Mouse (Mus musculus): ENCODE measurements around the gene Myrfl.

Gene Myrfl

DNA sequence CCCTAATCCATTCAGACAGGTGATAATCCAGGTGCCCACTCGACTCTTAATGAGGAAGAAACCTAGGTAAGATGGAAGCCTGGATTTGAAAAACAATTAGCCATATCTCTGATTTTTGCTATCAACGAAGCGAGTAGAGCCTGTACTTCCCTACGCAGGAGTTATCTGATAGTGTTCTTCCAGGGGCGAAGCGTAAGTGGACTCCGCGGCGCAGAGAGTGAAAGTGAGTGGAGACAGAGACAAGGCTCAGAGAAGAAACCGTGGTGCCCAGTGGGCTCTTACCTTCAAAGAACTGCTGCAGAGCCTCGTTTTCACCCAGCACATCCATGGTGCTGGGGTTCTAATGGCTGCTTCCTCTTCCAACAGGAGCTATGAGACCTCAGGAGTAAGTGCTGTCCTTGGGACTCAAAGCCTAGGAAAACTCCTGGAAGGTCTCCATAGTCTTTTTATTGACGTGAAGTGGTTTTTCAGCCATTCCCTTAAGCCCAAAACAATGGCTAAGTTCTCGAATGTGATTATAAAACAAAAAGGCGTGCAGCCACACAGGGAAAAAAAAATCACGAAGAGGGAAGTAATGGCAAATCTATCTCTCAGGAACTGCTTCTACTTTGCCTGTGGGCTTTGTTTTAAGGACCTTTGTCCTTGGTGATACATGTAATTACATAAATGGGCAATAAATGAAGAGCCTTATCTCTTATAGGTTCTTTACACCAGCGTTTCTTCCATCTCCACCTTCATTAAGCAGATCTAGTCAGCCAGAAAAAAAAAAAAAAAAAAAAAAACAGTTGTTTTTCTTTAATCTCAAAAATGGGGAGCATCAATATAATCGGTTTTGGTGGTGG lies at the start of gene Myrfl:
Gene Myrfl (minus strand): TSS at position 584 of the 842 bp plus-strand sequence.
- no peak for DNase-seq (ENCODE audit: low read depth)

DNA sequence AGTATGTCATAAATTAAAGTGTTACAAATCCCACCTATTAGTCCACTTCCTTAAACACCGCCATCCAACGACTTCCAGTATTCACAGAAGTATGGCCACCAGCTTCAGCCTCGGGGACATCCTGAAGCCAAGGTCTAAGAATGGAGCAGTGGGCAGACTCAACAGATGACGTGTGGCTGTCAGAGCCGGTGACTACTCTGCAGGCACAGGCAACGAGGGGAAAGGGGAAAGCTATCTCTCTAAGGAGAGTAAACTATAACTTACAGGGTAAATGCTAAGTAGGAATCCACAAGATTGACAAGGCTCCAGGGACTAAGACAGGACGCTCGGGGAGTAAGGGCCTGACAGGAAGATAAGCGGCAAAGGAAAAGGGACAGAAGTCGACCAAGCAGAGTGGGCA lies 48.2 kb upstream of the Myrfl start:
- peak; percentile 12 for DNase-seq (ENCODE audit: low read depth)

DNA sequence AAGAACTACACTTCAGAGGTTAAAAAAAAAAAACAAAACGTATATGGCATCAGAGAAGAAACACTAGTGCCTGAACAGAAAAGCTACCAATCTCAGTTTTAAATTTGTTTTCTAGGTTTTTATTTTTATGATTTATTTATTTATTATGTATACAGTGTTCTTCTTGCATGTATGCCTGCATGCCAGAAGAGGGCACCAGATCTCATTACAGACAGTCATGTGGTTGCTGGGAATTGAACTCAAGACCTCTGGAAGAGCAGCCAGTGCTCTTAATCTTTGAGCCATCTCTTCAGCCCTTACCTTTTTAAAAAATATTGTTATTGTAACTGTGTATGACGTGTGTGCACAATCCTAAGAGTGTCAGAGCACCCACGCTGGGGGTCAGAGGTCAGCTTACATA lies 47.4 kb upstream of the Myrfl start:
- peak; percentile 43 for DNase-seq (ENCODE audit: low read depth)

DNA sequence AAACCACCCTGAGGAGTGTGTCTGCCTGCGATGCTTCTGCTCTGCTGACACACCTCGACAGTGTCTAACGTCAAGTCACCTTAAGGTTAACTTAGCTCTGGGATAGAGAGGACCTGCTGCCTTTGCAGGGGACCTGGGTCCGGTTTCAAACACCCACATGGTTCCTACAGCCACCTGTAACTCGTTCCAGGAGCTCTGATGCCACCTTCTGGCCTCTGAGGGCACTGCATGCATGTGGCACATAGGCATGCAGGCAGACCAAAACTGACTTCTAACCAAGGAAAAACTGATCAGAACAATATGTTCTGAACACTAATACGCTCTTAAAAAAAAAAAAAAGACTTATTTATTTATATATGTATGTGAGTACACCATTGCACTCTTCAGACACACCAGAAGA lies 46.3 kb upstream of the Myrfl start:
- peak; percentile 70 for DNase-seq (ENCODE audit: low read depth)

DNA sequence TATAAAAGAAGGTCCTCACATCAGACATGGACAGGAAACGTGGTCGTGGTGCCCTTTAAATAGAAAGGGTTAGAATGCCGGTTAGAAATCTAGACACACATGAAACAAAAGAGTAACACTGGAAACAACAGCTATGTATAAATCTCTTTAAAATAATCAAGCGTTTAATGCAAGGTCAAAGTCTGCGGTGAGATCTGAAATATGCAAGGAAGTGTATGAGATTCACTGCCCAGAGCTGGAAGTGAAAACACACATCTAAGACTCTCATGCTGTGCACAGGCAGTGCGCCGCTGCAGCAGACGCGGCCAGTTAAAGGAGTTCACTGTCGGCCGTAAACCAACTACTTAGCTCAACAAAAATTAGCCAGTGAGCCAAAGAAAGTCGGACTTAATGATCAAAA lies 38.3 kb upstream of the Myrfl start:
- DNase-seq (ENCODE audit: low read depth): peak; percentile 64

DNA sequence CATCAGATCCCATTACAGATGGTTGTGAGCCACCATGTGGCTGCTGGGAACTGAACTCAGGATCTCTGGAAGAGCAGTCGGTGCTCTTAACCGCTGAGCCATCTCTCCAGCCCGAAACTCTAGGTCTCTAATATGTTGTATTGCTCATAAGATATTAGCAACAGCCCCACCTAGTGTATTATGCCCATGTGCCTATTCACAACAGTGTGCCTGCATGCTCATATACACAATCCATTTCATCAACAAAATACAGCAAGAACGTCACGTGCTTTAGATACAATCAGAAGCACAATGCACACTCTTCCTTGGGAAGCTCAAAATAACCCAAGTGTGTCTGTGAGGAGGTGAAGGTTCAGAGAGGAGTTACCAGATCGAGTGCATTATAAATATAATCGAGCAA lies 37.1 kb upstream of the Myrfl start:
- DNase-seq (ENCODE audit: low read depth): peak; percentile 53

DNA sequence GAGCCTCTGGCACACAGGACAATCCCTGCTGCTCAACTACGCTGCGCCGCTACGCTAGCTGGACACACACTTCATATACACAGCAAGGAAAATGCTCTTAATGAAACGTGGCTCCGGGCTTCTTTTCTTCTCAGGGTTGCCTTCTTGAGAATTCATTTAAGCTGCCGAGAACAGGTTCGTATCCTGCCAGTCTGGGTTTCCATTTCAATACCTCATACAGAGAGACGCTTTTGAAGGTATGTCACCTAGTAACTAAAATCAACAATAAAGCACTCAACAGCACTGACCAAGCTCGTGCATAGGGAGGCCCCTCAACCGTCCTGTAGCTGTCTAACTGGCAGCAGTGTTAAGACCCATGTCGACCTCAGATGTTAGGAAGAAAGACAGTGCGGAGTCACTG lies 35.7 kb upstream of the Myrfl start:
- peak; percentile 57 for DNase-seq (ENCODE audit: low read depth)

DNA sequence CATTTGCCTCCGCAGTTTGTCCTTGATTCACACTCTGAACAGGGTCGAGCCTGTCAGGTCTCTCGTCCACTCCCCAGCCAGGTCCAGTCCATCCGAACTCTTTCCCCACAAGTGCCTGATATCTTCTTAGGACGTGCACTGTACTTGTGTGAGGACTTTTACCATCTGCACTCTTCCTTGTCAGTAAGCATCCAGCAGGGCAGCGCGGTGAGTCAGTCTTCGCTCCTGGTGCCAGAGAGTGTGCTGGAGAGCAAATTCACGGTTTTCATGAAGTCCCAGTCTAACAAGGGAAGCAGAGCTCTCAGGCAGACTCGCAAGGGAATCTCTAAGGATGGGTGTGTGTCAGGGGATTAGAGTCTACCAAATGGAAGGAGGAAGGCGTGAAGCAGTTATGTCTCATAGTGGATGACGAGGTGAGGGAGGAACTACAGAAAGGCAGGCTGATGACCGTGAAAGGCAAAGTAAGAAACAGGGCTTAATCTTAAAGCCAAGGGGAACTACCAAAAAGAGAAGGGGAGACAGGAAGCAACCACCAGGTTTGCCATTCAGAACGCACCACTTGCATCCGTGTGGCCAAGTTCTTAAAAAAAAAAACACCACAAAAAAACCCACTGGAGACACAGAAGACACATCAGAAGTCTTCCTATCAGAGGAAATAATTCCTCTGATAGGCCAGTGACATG lies 34.9 kb upstream of the Myrfl start:
- DNase-seq (ENCODE audit: low read depth): peak; percentile 69

DNA sequence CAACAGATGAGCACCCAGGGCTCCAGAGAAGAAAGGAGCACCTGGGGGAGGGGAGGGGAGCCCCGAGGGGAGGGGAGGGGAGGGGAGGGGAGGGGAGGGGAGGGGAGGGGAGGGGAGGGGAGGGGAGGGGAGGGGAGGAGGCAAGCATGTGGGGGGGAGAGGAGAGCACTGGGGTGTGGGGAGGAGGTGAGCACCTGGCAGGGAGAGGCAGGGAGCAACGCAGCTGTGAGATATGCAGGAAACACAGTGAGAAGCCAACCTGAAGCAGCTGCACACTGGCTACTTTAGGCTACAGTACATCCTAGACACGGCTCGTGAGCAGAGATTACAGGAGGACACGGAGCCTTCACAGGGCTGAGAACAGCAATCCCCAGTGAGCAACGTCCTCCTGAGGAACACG lies 34.2 kb upstream of the Myrfl start:
- DNase-seq (ENCODE audit: low read depth): peak; percentile 73

DNA sequence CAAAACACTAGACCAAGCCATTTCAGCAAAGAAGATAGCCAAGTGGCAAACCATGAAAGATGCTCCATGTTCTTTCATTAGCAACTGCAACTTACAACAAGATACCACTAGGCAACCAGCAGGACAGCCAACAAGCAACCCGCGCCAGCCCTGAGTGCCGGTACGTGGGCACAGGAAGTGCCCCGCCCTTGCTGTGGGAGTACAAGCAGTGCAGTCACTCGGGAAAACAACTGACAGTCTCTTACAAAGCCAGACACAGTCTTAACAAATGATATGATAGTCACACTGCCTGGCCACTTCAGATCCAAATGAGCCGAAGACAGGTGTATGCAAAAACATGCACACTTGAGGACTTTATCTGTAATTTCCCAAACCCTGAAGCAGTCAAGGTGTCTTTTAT lies 33.8 kb upstream of the Myrfl start:
- peak; percentile 86 for DNase-seq (ENCODE audit: low read depth)

DNA sequence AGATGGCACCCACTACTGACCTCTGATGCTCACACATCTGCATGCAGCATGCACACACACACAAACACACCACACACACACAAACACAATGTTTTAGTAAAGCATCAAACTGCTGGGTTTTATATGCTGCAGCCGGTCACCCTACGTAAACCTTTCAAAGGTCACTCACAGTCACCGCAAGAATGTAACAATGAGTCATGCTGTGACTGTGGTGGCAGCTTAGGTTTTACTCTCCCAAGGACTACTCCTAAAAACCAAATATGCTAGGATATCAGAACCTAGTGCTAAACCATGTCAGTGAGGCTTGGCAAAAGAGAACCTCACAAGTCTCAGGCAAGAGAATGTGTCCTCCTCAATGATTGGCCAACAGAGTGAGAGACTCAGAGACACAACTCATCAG lies 32.1 kb upstream of the Myrfl start:
- no peak for DNase-seq (ENCODE audit: low read depth)

DNA sequence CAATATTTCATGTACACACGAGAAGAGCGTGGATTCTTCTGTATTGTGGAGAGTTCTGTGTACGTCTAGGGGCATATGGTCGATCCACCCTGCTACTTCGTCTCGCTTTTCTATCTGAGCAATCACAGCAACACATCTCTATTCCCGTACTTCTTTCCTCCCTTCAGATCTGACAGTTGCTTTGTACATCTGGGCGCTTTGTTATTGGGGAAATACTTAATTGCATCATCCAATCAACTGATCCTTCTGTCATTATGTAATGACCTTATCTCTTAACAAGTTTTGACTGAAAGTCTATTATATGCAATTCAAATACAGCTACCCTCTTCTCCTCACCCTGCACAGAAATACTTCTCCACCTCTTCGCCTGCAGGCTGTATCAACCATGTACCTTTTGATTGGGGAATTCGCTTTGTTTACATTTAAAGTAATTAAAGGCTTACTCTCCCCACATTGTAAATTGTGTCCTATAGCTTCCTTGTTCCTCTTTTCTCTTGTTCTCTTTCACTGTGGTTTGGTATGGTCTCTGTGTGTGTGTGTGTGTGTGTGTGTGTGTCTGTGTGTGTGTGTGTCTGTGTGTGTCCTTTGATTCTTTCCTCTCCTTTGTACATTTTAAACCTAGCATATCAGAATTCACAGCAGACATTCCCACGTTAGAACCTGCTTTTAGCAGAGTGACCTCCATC lies 29.9 kb upstream of the Myrfl start:
- DNase-seq (ENCODE audit: low read depth): no peak

DNA sequence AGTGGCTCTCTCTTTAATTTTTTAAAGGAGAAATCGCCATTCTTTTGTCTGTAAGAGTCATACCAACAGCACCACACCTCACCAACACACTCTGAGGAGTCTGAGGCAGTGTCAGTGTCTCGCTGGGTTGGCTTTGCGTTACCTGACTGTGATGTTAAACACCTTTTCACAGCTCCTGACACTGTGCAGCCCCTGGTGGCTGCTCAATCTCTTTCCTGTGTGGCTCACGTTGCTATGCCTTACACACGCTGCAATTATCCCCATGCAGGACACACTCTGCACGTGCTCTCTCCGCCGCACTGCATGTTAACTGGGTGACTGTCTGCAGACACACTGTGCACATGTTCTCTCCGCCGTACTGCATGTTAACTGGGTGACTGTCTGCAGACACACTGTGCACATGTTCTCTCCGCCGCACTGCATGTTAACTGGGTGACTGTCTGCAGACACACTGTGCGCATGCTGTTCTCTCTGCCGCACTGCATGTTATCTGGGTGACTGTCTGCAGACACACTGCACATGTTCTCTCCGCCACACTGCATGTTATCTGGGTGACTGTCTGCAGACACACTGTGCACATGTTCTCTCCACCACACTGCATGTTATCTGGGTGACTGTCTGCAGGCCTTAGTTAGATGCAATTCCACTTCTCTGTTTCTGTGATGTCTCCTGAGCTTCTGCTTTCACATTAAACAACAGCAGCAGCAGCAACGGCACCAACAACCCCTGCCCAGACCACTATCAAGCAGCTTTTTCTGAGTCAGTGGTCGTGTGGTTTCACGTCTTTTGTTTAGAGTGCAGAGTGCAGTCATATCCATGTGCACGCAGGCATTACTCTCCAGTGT lies 27.2 kb upstream of the Myrfl start:
- DNase-seq (ENCODE audit: low read depth): peak; percentile 63

DNA sequence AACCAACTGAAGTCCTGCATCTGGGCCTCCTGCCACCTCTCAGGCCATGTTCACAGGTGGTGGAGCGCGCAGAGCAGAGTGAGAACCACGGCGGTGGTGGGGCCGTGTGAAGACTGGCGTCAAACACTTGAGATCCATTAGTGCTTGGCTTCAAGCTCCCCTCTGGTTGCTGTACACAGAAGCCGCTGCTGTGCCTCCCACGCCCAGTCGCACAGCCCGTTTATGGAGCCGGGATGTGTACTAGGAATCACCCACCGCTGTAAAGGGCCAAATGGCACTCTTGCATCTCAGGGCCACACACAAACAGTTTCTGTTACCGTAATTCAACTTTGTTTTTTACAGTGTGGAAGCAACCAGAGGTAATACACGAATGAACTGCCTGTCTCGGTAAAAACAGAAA lies 25.4 kb upstream of the Myrfl start:
- peak; percentile 42 for DNase-seq (ENCODE audit: low read depth)

DNA sequence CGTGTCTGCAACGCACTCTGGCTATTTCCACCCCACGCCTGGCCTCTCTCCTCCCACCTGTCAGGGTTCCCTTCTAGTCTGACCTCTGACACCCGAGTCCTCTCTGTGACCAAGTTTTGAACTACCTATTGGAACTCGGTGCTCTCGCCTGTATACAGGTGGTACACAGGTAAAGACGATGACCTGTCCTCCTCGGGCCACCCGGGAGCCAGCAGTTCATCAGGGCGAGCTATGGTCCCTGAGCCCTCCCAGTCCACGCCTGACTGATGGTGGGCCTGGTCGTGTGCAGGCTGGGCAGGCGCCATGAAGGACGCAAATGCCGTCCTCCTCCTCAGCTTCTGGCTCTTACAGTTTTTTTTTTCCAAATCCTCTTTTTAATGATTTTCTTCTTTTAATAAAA lies 24.7 kb upstream of the Myrfl start:
- no peak for DNase-seq (ENCODE audit: low read depth)

DNA sequence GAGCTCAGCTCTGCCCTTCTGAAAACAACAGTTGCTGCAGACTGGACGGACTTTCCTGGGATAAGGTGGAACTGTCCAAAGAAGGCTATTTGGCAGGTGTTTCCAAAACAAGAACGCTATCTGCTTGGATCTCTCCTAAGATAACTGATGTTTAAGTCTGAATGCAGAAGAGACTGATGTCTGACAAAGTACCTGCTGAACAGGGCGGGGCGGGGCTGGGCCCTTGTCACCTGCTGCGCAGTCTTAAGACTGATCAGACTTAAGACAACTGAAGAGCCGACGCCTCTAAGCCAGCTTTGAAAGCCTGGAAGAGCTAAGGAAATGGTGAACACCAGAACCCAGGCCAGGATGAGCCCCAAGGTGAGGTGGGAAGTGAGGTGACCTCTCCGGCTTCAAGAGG lies 23.9 kb upstream of the Myrfl start:
- peak; percentile 45 for DNase-seq (ENCODE audit: low read depth)

DNA sequence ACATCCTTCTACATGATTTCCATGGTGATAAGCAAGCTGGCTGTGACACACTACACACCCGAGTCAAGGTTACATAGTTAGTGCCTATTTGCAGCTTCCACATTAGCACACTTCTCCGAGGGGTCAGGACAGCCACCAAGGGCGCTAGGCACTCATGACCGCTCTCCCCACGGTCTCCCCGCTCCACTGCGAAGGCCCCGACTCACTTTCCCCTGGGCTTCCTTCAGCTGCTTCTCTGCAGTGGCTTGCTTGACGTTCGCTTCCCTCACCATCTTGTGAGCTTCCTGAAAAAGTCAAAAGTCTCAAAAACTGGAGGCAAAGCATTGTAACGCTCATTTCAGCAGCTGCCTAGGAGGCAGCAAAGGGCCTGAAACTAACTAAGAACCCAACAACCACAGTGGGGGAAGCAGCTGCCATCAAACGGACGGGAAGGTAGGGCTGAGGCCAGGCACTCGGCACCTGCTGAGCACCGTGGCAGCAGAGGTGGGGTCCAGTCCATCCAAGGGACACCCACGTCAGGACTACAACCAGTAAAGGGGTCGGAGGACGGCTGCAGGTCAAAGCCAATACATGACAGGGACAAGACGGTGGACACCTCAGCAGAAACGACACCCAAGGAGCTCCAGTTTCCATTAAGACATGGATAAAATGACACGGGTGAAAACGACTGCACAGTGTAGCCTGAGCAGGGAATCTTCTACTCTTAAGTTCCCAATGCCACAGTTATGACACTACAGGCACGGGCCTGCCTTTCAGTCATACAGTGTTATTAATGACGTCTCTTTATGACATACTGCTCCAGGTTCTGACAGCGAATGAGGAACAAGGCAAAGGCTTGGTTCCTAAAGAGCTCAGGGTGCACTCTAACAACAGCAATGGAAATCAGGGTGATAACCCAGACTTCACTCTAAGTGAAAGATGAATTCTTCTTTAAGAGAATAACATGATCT lies 22.9 kb upstream of the Myrfl start:
- peak; percentile 72 for DNase-seq (ENCODE audit: low read depth)

DNA sequence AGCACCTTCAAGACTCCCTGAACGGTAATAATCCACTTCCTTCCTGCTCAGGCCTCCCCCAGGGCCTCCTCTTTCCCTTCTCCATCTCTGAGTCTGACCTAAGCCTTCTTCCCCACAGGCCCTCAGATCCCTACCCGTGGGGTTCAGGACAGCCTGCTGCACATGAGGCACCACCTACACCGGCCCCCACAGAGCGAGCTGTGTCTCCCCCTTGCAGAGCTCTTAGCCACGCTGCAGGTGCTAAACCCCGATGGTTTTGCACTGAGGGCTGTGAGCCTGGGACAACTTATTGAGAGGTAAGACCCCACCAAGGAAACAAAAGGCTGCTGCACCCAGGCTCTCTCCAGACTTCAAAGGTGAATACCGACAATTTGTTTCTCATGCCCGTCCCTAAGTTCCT lies 19.9 kb upstream of the Myrfl start:
- peak; percentile 60 for DNase-seq (ENCODE audit: low read depth)

DNA sequence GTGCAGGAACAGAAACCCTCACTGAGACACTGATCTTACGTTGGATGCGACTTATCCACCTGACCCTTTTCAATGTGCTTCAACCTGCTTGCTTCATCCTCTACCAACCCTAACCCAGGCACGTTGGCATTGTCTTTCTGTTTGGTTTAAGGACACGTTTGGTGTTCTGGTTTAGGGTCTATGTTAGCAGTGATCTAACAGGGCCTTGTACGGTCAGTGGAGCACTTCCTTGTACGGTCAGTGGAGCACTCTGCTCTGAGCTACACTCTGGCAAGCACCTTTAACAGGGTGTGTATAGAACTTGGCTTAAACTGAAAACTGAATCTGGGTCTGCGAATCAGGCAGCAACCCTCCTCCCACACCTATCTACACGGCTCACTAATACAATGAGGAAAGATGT lies 18.6 kb upstream of the Myrfl start:
- peak; percentile 60 for DNase-seq (ENCODE audit: low read depth)

DNA sequence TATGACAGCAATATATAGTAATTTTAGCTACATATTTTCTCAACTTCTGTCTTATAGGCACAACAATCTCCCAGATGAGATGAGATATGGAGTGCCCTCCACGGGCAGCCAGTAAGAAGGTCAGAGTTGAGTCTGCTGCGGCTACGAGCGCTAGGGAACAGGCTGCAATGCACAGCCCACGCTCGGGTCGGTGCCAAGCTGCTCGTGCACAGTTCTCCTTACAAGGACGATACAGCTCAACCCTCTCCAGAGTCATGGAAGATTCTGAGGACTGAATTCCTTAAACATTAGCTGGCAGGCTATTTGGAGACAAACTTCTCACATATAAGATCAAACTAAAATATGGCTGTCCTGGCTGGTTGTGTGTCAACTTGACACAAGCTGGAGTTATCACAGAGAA lies 17.9 kb upstream of the Myrfl start:
- DNase-seq (ENCODE audit: low read depth): peak; percentile 62
